Mouse (Mus musculus) R1 (cell line): ENCODE data around the gene Slc39a11.

ENCODE experiments used
- DNase-seq: peaks from one replicate; pipeline ENCODE4 v3.0.0-alpha.2; 2018; ENCODE audit warnings: low read depth, low spot score

Slc39a11 gene

DNA sequence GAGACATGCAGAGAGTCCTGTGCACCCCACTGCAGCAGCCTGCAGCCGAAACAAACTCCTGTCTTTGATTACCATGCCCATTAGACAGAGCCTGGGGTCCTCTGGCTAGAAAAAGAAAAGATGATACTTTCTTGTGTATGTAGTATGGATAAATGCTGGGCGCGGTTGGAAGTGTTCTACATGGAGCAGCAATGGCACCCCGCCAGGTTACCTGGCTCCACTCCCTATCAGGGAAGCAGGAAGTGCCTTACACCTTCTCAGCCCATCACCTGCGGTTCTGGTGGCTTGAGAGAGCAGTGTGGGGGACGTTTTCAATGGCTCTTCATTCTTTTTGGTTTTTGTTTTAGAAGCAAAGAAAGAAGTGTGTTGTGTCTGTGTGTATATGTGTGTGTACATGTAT, 391.9 kb downstream of the Slc39a11 start:
- DNase-seq: no peak

- DNase-seq: no peak
These were observed 395.2 kb downstream of the Slc39a11 start for GRCm38 (mm10) chr11:113254653-113255052.

DNA sequence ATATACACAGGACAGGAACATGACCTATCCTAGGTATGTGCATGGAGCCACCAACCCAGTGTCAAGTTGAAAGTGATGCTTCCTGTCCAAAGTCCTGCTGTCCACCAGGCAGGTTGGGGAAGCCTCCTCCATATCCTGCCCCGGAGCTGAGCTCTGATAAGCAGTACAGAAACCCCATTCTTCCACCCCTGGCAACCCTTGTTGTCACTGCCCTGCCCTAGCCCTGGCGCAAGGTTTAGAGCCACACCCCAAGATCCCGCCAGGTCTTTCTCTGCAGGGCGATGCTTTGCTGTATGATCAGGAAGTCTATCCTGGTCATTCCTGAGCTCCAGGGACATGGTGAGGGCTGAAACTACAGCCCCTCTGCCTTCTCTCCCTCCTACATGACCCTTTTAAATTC, 396.7 kb downstream of the Slc39a11 start:
- no peak for DNase-seq

DNA sequence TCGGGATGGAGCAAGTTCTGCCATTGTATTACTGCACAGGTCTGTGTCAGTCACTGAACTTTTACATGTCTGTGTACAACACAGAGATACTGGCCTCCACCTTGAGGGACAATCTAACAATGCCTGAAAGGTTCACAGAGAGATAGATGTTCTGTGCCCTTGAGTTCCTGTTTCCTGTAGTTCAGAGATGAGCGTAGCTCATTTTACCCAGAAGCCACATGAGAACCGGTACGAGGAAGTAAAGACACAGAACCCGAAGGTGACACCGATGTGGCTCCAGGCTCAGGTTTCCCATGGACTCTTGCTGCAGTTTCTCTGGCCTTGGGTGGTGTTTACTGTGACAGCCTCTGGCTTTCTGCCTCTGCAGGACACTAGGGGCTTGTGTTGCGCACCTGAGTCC, 398.7 kb downstream of the Slc39a11 start:
- DNase-seq: no peak

- no peak for DNase-seq
These were observed 403.4 kb downstream of the Slc39a11 start for GRCm38 (mm10) chr11:113246475-113246874.

GRCm38 (mm10) chr11:113245666-113246065, 404.2 kb downstream of the Slc39a11 start:
- no peak for DNase-seq

GRCm38 (mm10) chr11:113234432-113234831, 415.4 kb downstream of the Slc39a11 start:
- no peak for DNase-seq

DNA sequence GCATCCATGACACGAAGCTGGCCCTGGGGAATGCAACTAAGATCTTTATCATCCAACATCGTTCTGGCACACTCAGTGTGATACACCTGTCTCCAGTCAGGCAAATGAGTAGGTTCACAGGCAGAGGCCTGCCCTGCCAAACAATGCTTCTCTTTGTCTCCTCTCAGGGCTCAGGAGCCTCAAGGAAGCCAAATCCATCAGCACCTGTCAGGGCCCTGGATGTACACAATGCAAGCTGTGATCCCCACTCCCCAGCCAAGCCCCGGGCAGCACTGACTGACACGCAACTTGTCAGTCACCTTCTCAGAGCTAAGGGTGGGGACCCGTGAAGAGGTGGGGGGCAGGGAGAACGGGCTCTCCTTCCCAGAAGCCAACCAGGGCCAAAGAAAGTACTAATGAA, 417.8 kb downstream of the Slc39a11 start:
- DNase-seq: no peak

- no peak for DNase-seq
These were observed 419.3 kb downstream of the Slc39a11 start for GRCm38 (mm10) chr11:113230410-113231132.

GRCm38 (mm10) chr11:113225748-113226147, 424.1 kb downstream of the Slc39a11 start:
- DNase-seq: no peak

DNA sequence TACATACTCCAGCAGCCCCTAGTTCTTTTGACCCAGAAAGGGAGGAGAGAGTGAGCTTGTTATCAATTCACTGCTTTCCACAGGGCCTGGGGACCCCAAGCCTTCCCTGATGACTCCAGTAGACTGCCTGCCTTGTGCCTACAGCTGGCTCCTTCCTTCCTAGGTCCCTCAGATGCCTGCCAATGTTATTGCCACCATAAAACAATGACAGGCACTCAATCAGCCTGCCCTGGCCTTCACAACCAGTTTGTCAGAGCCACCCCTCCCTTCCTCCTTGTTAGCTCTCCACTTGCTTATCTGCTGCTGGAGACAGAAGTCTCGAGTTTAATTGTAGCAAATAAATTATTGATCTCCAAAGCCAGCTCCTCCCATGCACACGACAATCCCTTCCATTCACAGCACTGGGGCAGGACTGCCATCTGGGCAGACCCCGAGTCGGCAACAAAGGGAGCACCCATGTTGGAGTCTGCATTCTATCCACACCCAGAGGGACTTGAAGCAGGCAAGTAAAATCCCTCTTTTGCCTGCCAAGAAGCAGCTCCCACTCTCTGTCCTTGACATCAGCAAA, 426.0 kb downstream of the Slc39a11 start:
- DNase-seq: no peak

- no peak for DNase-seq
These were observed 428.3 kb downstream of the Slc39a11 start for GRCm38 (mm10) chr11:113221267-113222195.

DNA sequence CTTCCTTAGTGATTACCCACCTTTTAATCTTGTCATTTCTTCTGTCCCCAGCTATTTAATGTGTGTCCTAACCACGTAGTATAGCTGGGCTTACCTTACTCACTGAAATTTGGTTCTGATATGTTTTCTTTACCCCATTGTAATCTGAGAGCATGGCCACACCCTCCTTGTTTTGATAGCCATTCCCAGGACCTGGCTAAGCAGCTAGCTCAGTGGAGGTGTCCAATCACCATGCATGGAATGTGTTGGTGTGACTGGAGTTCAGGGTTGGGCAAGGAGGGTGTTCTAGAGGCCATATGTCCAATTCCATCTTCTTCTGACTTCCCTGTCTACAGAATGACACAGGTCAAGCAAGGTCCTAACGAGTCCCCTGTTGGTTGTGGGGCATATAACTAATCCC, 429.2 kb downstream of the Slc39a11 start:
- DNase-seq: no peak

DNA sequence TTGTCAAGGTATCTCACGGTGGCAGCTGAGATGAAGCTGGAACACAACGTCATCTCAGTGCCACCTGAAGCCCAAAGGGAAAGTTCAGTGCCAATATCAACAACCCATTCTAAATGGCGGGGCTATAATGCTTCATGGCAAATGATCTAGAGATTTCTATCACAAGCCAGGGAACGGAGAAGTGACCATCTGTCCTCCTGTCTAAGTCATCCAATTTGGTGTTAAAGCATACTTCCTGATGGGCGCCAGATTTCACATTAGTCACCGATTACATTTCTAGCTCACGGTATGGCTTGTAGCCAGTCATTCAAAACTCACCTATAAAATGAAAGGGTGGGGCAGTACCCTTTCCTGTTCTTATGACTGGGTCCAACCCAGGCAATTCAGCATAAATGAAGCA, 435.1 kb downstream of the Slc39a11 start:
- DNase-seq: no peak

DNA sequence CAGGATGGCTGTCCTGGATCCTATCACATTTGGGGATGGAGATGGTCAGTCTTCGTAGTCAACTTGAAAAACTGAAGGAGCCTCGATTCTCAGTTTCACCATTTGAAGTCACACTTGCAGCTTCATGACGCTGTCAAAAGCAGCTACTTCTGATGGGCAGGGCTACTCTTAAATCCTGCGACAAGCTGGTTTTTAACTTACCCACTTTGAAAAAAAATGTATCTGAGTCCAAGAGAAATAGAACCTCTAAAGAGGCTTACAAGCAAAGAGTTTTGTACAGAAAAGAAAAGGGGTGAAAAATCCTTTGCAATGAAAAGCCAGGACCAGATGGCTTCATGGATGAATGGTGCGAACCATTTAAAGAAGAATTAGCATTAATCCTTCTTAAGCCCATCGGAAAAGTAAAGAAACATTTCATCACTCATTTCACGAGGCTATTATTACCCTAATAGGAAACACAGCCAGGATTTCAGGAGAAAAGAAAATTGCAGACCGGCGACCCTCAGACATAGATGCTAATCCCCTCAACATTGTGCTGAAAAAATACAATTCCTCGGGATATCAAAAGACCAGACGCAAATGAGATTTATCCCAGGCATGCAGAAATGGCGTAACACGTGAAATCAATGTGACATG, 437.4 kb downstream of the Slc39a11 start:
- no peak for DNase-seq

- no peak for DNase-seq
These were observed 440.5 kb downstream of the Slc39a11 start for GRCm38 (mm10) chr11:113209220-113209878.

DNA sequence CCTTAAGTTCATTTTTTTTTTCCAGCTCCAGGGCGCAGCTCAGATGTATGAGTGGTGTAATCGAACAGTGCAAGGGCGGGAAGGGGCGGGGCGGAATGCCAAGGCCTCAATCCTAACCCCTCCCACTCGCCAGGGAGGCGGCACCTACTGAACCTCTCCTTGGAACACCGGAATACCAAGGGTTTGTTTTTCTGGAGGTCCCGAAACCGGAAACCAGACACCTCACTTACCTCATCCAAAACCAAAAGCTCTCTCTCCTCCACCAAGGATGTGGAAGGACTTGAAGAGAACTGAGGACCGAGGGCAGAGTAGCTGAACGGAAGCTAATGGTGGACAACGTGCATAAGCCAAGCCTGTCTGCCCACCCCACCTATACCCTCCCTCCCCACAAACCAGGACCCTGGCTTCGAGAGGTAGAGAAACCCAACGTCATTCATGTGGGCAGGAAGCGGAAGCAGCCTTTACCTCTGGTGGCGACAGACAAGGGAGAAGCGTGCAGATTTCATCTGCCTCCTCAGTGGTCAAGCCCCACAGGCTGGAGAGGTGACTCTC, 441.3 kb downstream of the Slc39a11 start:
- DNase-seq: peak; percentile 77

GRCm38 (mm10) chr11:113207966-113208365, 441.9 kb downstream of the Slc39a11 start:
- DNase-seq: no peak

GRCm38 (mm10) chr11:113206099-113206498, 443.8 kb downstream of the Slc39a11 start:
- no peak for DNase-seq

- DNase-seq: no peak
These were observed 446.9 kb downstream of the Slc39a11 start for GRCm38 (mm10) chr11:113203008-113203407.

DNA sequence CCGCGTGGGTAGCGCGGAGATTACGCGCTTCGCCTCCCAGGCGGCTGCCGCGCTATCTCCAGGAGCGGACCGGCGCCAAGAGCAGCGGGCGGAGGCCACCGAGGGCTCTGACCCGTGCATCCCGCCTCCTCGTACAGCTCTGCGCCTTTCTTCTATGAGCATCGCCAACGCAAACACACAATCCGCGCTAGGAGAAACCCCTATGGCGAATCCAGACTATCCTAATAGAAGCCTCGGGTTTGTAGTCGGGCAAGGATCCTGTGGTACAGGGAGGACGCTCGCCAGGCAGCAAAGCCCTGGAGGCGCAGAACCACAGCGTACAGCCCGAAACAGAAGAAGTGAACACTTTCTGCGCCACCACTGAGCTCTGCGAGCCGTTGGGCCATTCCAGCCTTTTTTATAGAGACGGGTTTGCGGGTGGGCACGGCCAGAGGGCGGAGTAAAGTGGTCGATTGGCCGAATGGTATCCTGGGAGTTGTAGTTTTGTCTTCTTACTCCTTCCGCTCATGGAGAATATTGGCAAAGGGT, 448.3 kb downstream of the Slc39a11 start:
- DNase-seq: peak; percentile 84
